Mouse (Mus musculus) ES-Bruce4 (cell line): ENCODE measurements around the gene Atl3.

Experiments used
- CTCF ChIP-seq: IDR thresholded peaks from one replicate; pipeline ENCODE4 v1.8.1; 2011; ENCODE audit warnings: low read depth, low read length
- EP300 ChIP-seq: IDR thresholded peaks from 2 replicates; pipeline ENCODE4 v1.6.1; 2011; ENCODE audit warnings: low read depth, low read length; ENCODE audit not compliant: insufficient read depth
- POLR2A ChIP-seq: IDR thresholded peaks from one replicate; pipeline ENCODE4 v1.8.1; 2011; ENCODE audit warnings: low read length; ENCODE audit not compliant: insufficient read depth

DNA sequence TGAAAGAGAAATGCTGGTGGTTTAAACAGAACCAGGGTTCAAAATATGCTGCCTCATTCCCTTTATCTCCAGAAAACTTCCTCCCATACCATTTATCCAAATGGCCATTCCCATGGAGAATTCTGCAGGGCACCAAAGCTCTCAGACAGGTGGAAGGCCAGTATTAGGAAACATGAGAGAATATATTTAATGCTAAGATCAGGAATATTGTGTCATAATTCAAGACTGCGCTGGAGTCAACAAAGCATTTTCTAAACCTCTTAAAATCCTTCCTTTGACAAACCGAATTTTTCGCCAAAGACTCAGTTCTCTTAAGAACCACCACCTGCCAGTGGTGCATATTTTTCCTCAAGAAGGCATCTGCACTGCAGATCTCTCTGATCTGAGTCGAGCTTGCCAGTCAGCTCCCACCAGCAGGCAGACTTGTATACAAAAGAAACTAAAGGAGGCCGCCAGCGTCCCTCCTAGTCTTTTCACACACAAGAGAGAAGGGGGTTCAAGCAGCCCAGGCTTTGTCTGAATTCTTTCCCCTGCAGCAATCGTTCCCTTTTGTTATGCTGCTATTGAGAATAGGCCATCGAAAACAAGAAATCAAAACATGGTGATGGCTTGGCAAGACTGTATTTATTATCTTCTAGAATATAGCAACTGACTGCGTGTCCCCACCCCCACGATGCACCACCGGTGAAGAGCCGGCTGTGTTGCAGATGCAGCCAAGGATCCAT is 12.1 kb upstream of the Atl3 start:
- TF ChIP-seq POLR2A (no peak), CTCF (no peak), EP300 (no peak)
